Mouse (Mus musculus) hindbrain, embryonic 16.5 days (tissue): Measurements from ENCODE around the gene Arhgap1. TPM values are rescaled to one million over a fixed set of nuclear protein-coding genes. Genes with fewer than 3 reads are reported as not detected.

ENCODE experiments used
- ATAC-seq: fragments of 200-750 bp; cut with Nextera tagmentation; 2 replicates; pipeline ENCODE4 v1.8.0; 2017; ENCODE audit warnings: moderate TSS enrichment, moderate library complexity
- H3K27ac ChIP-seq: fragments of 300-500 bp; sonication (generic); 2 replicates; pipeline ENCODE4 v1.5.1; 2014; ENCODE audit warnings: low read depth, mild to moderate bottlenecking, control low read depth, low read length, moderate library complexity
- H3K27me3 ChIP-seq: fragments of 300-500 bp; sonication (generic); replicated peaks from 2 replicates; pipeline ENCODE4 v1.6.1; 2014; ENCODE audit warnings: low read length; ENCODE audit not compliant: control insufficient read depth, insufficient read depth
- H3K36me3 ChIP-seq: fragments of 300-500 bp; sonication (generic); 2 replicates; pipeline ENCODE4 v1.6.1; 2014; ENCODE audit warnings: mild to moderate bottlenecking, low read length, moderate library complexity, mixed read lengths; ENCODE audit not compliant: control insufficient read depth, insufficient read depth
- H3K4me1 ChIP-seq: fragments of 300-500 bp; sonication (generic); 2 replicates; pipeline ENCODE4 v1.6.1; 2014; ENCODE audit warnings: low read depth, low read length; ENCODE audit not compliant: control insufficient read depth, insufficient read depth
- H3K4me2 ChIP-seq: fragments of 300-500 bp; sonication (generic); 2 replicates; pipeline ENCODE4 v1.6.1; 2014; ENCODE audit warnings: mild to moderate bottlenecking, low read length, control low read depth, moderate library complexity
- H3K4me3 ChIP-seq: fragments of 300-500 bp; sonication (generic); 2 replicates; pipeline ENCODE4 v1.5.1; 2014; ENCODE audit warnings: mild to moderate bottlenecking, low read length, control low read depth, moderate library complexity
- H3K9ac ChIP-seq: fragments of 300-500 bp; sonication (generic); 2 replicates; pipeline ENCODE4 v1.6.1; 2014; ENCODE audit warnings: low read depth, mild to moderate bottlenecking, control low read depth, low read length, moderate library complexity
- H3K9me3 ChIP-seq: fragments of 300-500 bp; sonication (generic); 2 replicates; pipeline ENCODE4 v1.6.1; 2014; ENCODE audit warnings: mild to moderate bottlenecking, low read length, moderate library complexity; ENCODE audit not compliant: control insufficient read depth
- WGBS: fragments of 180-500 bp; shearing (Covaris S2); extraction: QIAGEN DNeasy Blood & Tissue Kit; methylation state at CpG from one replicate; pipeline ENCODE4 v1.1.7; 2014; 5-methylcytosine and 5-hydroxymethylcytosine counted together
- polyA plus RNA-seq: library from polyadenylated mRNA; unstranded; fragments of >200 nt; fragmentation: Nextera tagmentation; extraction: Ambion mirVana; gene quantifications from 2 replicates; pipeline ENCODE4 v1.2.1, GENCODE M21; 2015

The Arhgap1 gene
- polyA plus RNA-seq, 1 experiment from 2014 or later: 89.5 TPM

DNA sequence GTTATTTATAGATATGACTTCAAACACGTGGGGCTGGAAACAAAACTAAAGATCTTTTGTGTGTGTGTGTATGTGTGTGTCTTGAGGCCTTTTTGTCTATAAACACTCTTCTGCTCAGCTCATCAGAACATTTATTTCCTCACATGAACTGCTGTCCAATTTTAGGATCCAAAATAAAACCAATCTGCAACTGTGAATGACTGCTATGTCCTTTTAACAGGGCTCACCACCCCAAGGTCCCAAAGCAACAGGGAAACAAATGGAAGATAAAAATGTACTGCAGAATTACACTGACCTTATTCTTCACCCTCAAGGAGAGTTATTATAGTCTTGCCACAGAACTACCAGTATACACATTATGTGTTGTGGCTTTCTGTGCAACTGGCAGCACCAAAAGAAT is 49.6 kb downstream of the Arhgap1 start:
- H3K9me3 ChIP-seq: no peaks in the 10 kb centered on the region
- no peak overlapping the region for H3K4me2 ChIP-seq
- H3K4me1 ChIP-seq: no peaks in the 10 kb centered on the region
- H3K36me3 ChIP-seq: peaks cover 3% of the 10 kb centered on the region; the same call in 1 of the 2 replicates
- H3K4me3 ChIP-seq: no peak overlapping the region
- no peak overlapping the region for H3K27ac ChIP-seq
- no peak for ATAC-seq
- no peaks in the 10 kb centered on the region for H3K27me3 ChIP-seq
- WGBS: 88% methylated on average over 1 of the region's 1 CpGs
- no peak overlapping the region for H3K9ac ChIP-seq

DNA sequence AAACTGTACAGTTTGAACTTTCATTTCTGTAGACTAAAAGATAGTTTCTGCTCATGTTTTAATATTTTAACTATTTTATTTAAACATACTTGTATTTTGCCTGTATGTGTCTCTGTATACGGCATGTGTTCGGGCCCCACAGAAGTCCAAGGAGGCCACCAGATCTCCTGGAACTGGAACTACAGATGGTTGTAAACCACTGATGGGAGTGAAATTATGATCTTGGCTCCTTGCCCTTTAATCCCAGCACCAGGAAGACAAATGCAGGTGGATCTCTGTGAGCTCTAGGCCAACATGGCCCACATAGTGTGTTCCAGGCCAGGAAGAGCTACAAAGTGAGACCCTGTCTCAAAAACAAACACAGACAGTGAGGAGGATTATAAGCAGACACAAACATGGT is 51.7 kb downstream of the Arhgap1 start:
- 94% methylated on average over 2 of the region's 2 CpGs for WGBS
- no peaks in the 10 kb centered on the region for H3K27me3 ChIP-seq

DNA sequence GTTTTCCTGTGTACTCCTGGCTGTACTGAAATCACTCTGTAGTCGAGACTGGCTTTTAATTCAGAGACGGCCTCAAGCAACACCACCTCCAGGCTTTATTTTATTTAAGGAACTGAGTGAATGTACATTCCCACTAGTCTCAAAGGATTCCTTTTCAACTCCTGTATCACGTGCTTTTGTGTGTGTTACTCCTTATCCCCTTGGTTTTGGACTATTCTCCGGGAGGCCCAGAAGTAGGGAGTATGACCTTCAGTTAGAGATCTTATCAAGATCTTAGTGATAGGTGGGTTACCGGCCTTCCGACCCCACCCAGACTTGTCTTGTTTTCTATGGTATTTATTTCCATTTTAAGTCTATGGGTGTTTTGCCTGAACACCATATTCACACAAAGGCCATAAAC is 56.1 kb downstream of the Arhgap1 start:
- WGBS: 86% methylated on average over 6 of the region's 6 CpGs
- H3K4me1 ChIP-seq: peaks cover 7% of the 10 kb centered on the region
- ATAC-seq: no peak
- H3K9me3 ChIP-seq: no peaks in the 10 kb centered on the region
- H3K4me2 ChIP-seq: no peak overlapping the region
- H3K36me3 ChIP-seq: no peaks in the 10 kb centered on the region
- no peak overlapping the region for H3K9ac ChIP-seq
- no peak overlapping the region for H3K4me3 ChIP-seq
- H3K27ac ChIP-seq: no peak overlapping the region
- no peaks in the 10 kb centered on the region for H3K27me3 ChIP-seq

More for the DNA sequence above, 51.7 kb downstream of the Arhgap1 start:
- Histone ChIP-seq H3K4me2 (no peak overlapping the region), H3K9me3 (no peaks in the 10 kb centered on the region), H3K27ac (no peak overlapping the region), H3K9ac (no peak overlapping the region), H3K4me3 (no peak overlapping the region), H3K4me1 (no peaks in the 10 kb centered on the region), H3K36me3 (no peaks in the 10 kb centered on the region)
- ATAC-seq: no peak

DNA sequence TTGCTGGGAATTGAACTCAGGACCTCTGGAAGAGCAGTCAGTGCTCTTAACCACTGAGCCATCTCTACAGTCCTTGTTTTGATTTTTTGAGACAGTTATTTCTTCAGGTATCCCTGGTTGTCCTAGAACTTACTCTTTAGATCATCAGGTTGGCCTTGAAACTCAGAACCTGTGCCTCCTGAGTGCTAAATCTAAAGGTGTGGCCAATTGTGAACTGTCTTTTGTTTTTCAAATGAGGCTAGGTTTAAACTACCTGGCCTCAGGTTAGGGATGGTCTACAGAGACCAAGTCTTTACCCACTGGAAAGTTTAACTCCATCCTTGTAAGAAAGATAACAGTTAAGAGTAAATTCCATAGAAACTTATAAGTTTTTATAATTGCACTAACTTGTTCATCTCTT is 56.8 kb downstream of the Arhgap1 start:
- no peaks in the 10 kb centered on the region for H3K9me3 ChIP-seq
- no peak for ATAC-seq
- no peaks in the 10 kb centered on the region for H3K36me3 ChIP-seq

DNA sequence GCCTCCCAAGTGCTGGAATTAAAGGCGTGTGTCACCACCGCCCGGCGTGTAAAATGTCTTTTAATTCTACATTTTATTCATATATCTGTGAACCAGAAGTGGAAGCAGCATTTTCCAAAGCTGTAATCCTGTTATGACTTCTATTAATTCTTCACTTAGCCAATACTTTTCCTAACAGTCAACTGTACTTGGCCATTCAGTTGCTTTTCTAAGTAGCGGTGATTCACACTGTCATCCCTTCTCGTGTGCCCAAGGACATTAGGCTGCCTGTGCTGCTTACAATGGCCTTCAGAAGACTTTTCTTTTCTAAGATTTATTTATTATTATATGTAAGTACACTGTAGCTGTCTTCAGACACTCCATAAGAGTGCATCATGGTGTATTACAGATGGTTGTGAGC is 58.7 kb downstream of the Arhgap1 start:
- Histone ChIP-seq H3K27ac (no peak overlapping the region), H3K4me3 (no peak overlapping the region), H3K9ac (no peak overlapping the region), H3K4me1 (peaks cover 16% of the 10 kb centered on the region), H3K27me3 (no peaks in the 10 kb centered on the region), H3K9me3 (no peaks in the 10 kb centered on the region), H3K36me3 (no peaks in the 10 kb centered on the region), H3K4me2 (no peak overlapping the region)
- 97% methylated on average over 6 of the region's 6 CpGs for WGBS
- no peak for ATAC-seq

More for the DNA sequence above, 56.8 kb downstream of the Arhgap1 start:
- Histone ChIP-seq H3K4me1 (peaks cover 9% of the 10 kb centered on the region), H3K27ac (no peak overlapping the region), H3K4me3 (no peak overlapping the region), H3K4me2 (no peak overlapping the region), H3K27me3 (no peaks in the 10 kb centered on the region), H3K9ac (no peak overlapping the region)

DNA sequence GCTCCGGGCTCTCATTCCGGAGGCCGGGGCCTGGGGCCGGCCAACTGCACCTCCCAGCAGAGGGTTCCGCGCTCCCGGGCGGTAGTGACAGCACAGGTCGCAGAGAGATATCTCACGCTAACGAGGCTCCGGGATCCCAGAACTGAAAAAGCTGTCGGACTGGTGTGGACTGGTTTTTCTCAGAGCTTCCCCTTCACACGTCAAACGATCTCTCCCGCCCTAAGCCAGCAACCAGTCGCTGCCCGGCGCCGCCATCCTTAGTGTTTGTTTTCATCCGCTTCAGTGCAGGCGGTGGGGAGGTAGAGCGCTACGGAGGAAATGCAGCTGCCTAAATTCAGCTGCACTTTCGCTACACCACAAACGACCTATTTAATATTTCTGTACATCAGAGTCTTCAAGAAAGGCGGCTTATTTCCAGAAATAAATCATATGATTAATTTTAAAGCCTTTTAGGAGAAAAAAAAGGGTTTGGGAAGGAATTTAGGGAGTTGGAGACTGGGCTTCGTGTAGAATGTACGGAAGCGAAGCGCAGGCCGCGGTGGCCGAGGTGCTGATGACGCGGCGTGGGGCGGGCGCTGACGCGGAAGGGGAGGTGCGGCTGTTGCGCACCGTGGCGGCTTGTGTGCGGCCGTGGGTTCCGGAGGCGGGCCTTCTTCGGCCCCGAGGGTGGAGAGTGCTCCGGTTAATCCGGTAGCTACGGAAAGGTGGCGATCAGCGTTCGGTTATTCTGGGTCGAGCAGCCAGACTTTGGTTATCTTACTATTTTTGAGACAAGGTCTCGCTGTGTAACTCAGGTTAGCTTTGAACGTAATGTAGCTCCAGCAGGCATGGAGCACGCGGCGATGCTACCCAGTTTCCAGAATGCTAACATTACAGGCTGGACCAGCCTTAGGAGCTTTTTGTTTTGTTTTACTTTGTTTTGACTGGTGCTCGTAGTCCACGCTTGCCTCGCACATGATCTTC is 60.9 kb downstream of the Arhgap1 start, which contains the start of the genes Atg13 and Harbi1:
Gene Atg13 (minus strand): TSS at position 305 of the 963 bp plus-strand sequence.
Gene Harbi1 (plus strand): TSS at position 581 of the 963 bp plus-strand sequence.
- H3K4me3 ChIP-seq: peak within 1 kb of the TSS; percentile 69
- peak within 1 kb of the TSS; percentile 68 for H3K9ac ChIP-seq
- ATAC-seq: peak; percentile 99
- H3K4me1 ChIP-seq: peaks cover 16% of the 10 kb centered on the region
- H3K27ac ChIP-seq: peak within 1 kb of the TSS; percentile 81
- whole genome bisulfite sequencing: under 1% methylated on average over 66 of the region's 66 CpGs
- H3K9me3 ChIP-seq: no peaks in the 10 kb centered on the region
- no peaks in the 10 kb centered on the region for H3K27me3 ChIP-seq
- no peaks in the 10 kb centered on the region for H3K36me3 ChIP-seq
- peak within 1 kb of the TSS; percentile 85 for H3K4me2 ChIP-seq

DNA sequence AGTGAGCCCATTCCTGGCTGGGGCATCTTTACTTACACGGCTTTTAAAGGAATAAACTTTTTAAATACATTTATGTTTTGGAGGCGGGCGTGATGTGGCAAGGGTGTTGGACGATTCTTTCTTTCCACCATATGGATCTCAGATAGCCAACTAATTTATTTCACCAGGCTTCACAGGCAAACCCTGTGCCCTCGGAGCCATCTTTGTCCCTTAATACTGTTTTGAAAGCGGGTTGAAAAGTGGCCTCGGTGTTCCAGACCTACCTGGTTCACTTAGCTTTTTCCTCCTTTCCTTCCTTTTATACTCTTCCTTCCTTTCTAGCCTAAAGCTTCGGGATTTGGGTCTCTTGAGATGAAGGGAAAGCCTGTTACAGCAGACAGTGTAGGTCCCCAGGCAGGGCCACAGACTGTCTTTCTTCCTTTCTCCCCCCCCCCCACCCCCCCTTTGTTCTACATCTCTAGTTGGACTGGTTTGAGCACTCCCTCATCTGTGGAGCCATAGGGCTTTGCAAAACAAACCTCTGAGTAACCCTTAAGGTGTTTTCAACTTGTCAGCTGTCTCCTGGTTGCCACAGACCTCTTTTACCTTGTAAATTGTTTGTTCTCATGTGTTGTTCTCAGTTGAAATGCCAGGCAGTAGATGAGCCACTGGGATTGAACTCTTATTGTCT is 61.7 kb downstream of the Arhgap1 start:
- Histone ChIP-seq H3K27me3 (no peaks in the 10 kb centered on the region), H3K9ac (peak overlapping the region; percentile 68), H3K4me2 (peak overlapping the region; percentile 85), H3K9me3 (no peaks in the 10 kb centered on the region), H3K36me3 (no peaks in the 10 kb centered on the region), H3K27ac (peak overlapping the region; percentile 81), H3K4me1 (peaks cover 16% of the 10 kb centered on the region), H3K4me3 (peak overlapping the region; percentile 69)
- no peak for ATAC-seq
- 6% methylated on average over 8 of the region's 8 CpGs for WGBS

DNA sequence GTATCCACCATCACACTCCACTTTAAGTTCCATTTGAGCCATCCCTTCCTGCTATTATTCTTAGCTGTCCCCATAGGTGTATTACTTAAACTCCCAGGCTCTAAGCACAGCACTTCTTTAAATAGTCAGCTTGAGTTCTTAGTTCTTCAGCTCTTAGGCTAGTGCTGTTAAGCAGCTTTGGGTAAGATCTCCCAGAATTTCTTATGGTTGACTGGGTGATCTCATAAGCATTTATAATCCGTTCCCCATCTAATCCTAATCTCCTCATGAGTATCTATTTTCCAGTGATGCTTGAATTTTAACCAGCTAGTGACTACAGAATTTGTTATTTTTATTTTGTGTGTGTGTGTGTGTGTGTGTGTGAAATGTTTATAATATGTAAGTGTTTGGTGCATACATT is 65.3 kb downstream of the Arhgap1 start:
- Histone ChIP-seq H3K27ac (no peak overlapping the region), H3K27me3 (no peaks in the 10 kb centered on the region), H3K9me3 (no peaks in the 10 kb centered on the region), H3K36me3 (no peaks in the 10 kb centered on the region; the same call in 1 of the 2 replicates), H3K4me2 (no peak overlapping the region), H3K9ac (no peak overlapping the region), H3K4me3 (no peak overlapping the region), H3K4me1 (peaks cover 10% of the 10 kb centered on the region)
- WGBS: 93% methylated on average over 1 of the region's 1 CpGs
- ATAC-seq: no peak

DNA sequence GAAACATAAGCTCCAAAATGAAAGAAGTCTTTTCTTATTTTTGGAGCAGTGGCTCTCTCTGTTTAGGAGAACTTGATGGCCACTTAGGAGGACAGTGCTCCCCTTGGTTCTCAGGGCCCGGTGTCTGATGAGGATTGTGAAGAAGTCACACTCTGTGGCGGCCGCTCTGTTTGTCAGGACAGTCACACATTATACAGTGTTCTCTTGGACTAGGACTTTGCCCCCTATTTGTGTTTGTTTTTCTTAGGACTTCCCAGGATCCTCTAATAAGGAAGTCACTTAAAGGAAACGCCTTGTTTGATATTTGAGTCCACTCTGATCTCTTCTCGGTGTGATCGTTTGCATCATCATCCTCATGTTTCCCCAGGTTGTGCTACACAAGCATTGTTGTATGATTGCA is 68.6 kb downstream of the Arhgap1 start:
- Histone ChIP-seq H3K4me2 (no peak overlapping the region), H3K4me1 (no peaks in the 10 kb centered on the region), H3K27me3 (no peaks in the 10 kb centered on the region), H3K36me3 (peaks cover 3% of the 10 kb centered on the region; the same call in 1 of the 2 replicates), H3K27ac (no peak overlapping the region), H3K9me3 (no peaks in the 10 kb centered on the region), H3K4me3 (no peak overlapping the region), H3K9ac (no peak overlapping the region)
- ATAC-seq: no peak
- WGBS: 88% methylated on average over 6 of the region's 6 CpGs
